Mouse (Mus musculus): Measurements from ENCODE around the gene Tmem121.

- no peak for TF ChIP-seq POLR2A (IDR thresholded peaks at IDR 0.05; ENCODE audit: insufficient read depth, low read depth, low read length)
- no peak for TF ChIP-seq CTCF (IDR thresholded peaks at IDR 0.05)
- no peak for TF ChIP-seq EP300 (IDR thresholded peaks at IDR 0.05; ENCODE audit: insufficient read depth, low read depth, low read length)
Measured at GRCm38 (mm10) chr12:113187011-113187375, 1.3 kb downstream of the Tmem121 start.
